Mouse (Mus musculus): ENCODE results near the gene Kap.
A peak's percentile ranks its signal among the peaks of the same experiment; 100 is the strongest.
"Not testable (repeated sequence)": the region's sequence is repeated elsewhere in the genome, so short reads cannot be mapped to it uniquely, and the experiment has no call there.

The Kap gene

GRCm38 (mm10) chr6:133853526-133853925 lies at the start of gene Kap:
TSS of gene Kap (minus strand) at chr6:133853762.
- DNase-seq, result no peak

DNA sequence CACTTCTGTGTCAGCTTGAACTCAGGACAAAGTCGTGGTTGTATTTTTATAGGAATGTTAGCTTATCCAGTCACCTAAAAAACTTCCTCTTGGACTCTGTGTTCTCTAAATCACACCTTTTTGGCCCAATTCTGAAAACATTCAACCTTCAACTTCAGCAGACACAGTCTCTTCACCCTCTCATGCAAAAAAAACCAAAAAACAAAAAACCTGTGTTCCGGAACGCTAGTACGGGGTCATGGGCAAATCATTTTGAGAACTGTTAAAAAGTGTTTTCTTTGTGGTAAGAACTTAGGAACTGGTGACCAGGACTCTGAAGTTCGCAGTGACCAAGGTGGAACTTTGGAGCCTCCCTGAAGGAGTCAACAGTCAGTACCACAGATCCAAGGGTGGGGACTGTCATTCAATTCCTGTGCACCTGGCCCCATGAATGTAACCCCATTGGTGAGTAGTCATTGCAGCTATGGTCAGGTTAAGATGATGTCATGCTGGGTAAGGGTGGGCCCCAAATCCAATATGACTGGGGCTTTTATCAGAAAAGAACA lies 32.4 kb upstream of the Kap start:
- DNase-seq, result no peak

GRCm38 (mm10) chr6:133883446-133883985 lies 30.0 kb upstream of the Kap start:
- no peak for DNase-seq

- DNase-seq, result peak; percentile 6
Measured at GRCm38 (mm10) chr6:133875906-133876462, 22.4 kb upstream of the Kap start.

GRCm38 (mm10) chr6:133872667-133873066 lies 19.1 kb upstream of the Kap start:
- no peak for DNase-seq

GRCm38 (mm10) chr6:133871131-133871530 lies 17.6 kb upstream of the Kap start:
- no peak for DNase-seq

DNA sequence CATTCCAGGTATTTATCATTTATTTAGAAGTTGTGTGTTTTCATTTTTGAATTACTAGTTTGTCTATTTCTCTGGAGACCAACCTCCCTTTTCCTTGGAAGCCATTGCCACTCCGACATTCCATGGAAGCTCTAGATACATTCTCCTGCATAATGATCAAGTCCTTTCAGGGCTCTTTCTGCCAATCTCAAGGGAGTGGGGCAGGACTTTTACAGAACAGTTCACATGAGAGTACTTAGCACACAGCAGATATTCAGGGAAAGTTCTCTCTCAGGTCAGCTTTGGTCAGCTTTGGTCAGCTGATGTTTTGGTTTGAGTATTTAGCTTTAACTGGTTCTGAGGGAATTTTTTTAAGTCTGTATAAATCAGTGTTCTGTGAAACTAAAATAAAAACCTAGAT lies 14.8 kb upstream of the Kap start:
- DNase-seq, result no peak

DNA sequence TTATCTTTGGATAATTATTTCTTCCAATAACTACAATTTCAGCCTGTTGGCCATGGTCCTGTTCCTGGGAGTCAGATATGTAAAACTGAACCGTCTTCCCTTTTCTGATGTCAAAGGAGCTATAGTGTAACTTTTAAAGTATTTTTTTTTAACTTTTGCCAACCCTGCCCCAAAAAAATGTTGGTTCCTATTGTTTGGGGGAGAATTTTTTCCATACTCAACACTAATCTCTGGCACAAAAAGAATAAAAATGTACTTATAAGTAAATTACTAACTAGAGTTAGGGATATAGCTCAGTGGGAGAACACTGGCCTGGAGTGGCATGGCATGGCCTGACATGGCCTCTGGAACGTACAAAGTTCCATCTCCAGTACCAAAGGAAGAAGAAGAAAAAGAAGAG lies 2.3 kb upstream of the Kap start:
- no peak for DNase-seq

- DNase-seq, result no peak
Measured at GRCm38 (mm10) chr6:133849359-133849758, 4.2 kb downstream of the Kap start.

GRCm38 (mm10) chr6:133848861-133849260 lies 4.7 kb downstream of the Kap start:
- DNase-seq, result not testable (repeated sequence)

GRCm38 (mm10) chr6:133838296-133838995 lies 15.1 kb downstream of the Kap start:
- DNase-seq, result not testable (repeated sequence)

GRCm38 (mm10) chr6:133812342-133812741 lies 41.2 kb downstream of the Kap start:
- no peak for DNase-seq

All from right cerebral cortex, postnatal 25 days (tissue).